Mouse (Mus musculus) forebrain, embryonic 14.5 days (tissue): Measurements from ENCODE around the gene H2-Ke6. TPM values are rescaled to one million over a fixed set of nuclear protein-coding genes. Genes with fewer than 3 reads are reported as not detected.
"Not testable (repeated sequence)": the region's sequence is repeated elsewhere in the genome, so short reads cannot be mapped to it uniquely, and the experiment has no call there.

Experiments used
- ATAC-seq: fragments of 200-750 bp; cut with Nextera tagmentation; 2 replicates; pipeline ENCODE4 v1.8.0; 2017; ENCODE audit warnings: mild to moderate bottlenecking, moderate library complexity
- DNase-seq: peaks from one replicate; pipeline ENCODE4 v3.0.0-alpha.2; 2015; ENCODE audit warnings: low spot score
- H3K27ac ChIP-seq: fragments of 300-500 bp; sonication (generic); 2 replicates; pipeline ENCODE4 v1.5.1; 2014; ENCODE audit warnings: low read depth, mild to moderate bottlenecking, control low read depth, low read length, moderate library complexity
- H3K27me3 ChIP-seq: fragments of 300-500 bp; sonication (generic); replicated peaks from 2 replicates; pipeline ENCODE4 v1.6.1; 2014; ENCODE audit warnings: low read length, control low read depth, mixed read lengths; ENCODE audit not compliant: control insufficient read depth, insufficient read depth
- H3K36me3 ChIP-seq: fragments of 300-500 bp; sonication (generic); 2 replicates; pipeline ENCODE4 v1.6.1; 2014; ENCODE audit warnings: low read length, control low read depth; ENCODE audit not compliant: control insufficient read depth, insufficient read depth
- H3K4me1 ChIP-seq: fragments of 300-500 bp; sonication (generic); 2 replicates; pipeline ENCODE4 v1.6.1; 2014; ENCODE audit warnings: antibody characterized with exemption, low read length, control low read depth; ENCODE audit not compliant: control insufficient read depth, insufficient read depth
- H3K4me2 ChIP-seq: fragments of 300-500 bp; sonication (generic); 2 replicates; pipeline ENCODE4 v1.6.1; 2014; ENCODE audit warnings: mild to moderate bottlenecking, control low read depth, low read length
- H3K4me3 ChIP-seq: fragments of 300-500 bp; sonication (generic); 2 replicates; pipeline ENCODE4 v1.5.1; 2014; ENCODE audit warnings: low read depth, low read length, control low read depth
- H3K9ac ChIP-seq: fragments of 300-500 bp; sonication (generic); 2 replicates; pipeline ENCODE4 v1.6.1; 2014; ENCODE audit warnings: mild to moderate bottlenecking, low read length, control low read depth, moderate library complexity
- H3K9me3 ChIP-seq: fragments of 300-500 bp; sonication (generic); replicated peaks from 2 replicates; pipeline ENCODE4 v1.6.1; 2016; ENCODE audit warnings: low read length, control low read depth, mixed read lengths; ENCODE audit not compliant: control insufficient read depth
- WGBS: fragments of 180-500 bp; shearing (Covaris S2); extraction: QIAGEN DNeasy Blood & Tissue Kit; methylation state at CpG from one replicate; pipeline ENCODE4 v1.1.7; 2014; 5-methylcytosine and 5-hydroxymethylcytosine counted together
- polyA plus RNA-seq: library from polyadenylated mRNA; unstranded; fragments of >200 nt; fragmentation: Nextera tagmentation; extraction: Ambion mirVana; gene quantifications from 2 replicates; pipeline ENCODE4 v1.2.1, GENCODE M21; 2014

The H2-Ke6 gene
- polyA plus RNA-seq, 1 experiment from 2014 or later, result 75.4 TPM

DNA sequence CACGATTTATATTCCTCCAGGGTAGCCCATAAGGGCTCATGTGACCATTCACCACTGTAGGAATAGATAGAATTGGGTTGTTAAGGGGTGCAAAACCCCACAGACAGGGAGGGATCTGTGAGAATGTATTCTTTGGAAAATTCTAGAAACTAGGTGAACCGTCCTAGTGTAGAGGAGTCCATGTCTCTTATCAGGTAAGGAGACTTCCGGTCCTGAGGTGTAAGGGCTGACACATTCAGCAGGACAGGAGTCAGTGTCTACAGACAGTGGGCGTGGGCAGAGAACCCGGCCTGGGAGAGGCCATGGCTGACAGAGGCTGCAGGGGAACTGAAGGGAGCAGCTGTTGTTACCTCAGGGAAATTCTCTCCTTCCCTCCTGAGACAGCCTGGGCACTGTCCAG, 29.2 kb downstream of the H2-Ke6 start:
- not testable (repeated sequence) for H3K36me3 ChIP-seq, H3K9me3 ChIP-seq, DNase-seq, ATAC-seq, H3K27ac ChIP-seq, H3K4me1 ChIP-seq, H3K4me2 ChIP-seq, H3K9ac ChIP-seq, H3K4me3 ChIP-seq
- WGBS, result 74% methylated on average over 5 of the region's 5 CpGs
- H3K27me3 ChIP-seq, result 0 out of 2 replicates have a peak, but pooled peaks cover 11% of the 10 kb centered on the region

DNA sequence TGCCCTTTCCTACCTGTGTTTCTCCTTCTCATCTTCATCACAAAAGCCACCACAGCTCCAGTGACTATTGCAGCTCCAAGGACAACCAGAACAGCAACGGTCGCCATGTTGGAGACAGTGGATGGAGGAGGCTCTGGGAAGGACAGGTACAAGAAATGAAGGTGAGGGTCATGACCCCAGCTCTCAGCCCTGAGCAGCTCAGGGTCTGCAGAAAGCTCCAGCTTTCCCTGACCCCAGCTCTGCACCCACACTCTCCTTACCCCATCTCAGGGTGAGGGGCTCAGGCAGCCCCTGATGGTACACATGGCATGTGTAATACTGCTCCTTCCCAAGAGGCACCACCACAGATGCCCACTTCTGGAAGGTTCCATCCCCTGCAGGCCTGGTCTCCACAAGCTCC, 30.8 kb downstream of the H2-Ke6 start:
- H3K4me1 ChIP-seq, H3K4me3 ChIP-seq, H3K4me2 ChIP-seq, H3K36me3 ChIP-seq, ATAC-seq, H3K9me3 ChIP-seq, H3K27ac ChIP-seq, H3K9ac ChIP-seq, DNase-seq: not testable (repeated sequence)
- 85% methylated on average over 2 of the region's 2 CpGs for WGBS
- H3K27me3 ChIP-seq, result 0 out of 2 replicates have a peak, but pooled peaks cover 11% of the 10 kb centered on the region

DNA sequence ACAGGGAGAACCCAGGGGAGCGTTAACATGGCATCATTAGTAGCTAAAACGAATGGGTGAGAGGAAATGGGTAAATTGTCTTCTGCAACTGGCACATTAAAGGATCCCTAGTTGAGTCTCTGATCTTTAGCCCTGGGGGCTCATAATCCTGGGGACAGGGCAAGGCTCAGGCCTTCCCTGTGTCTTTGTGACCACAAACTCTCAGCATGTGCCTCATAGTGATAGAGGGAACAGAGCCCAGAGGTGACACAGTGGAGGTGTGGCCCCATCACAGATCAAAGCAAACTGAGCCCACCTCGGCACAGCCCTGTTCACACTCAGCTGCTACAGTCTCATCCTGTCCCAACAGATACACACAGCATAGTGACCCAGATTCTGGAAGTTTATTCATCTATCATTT, 32.2 kb downstream of the H2-Ke6 start:
- 73% methylated on average over 3 of the region's 3 CpGs for WGBS

DNA sequence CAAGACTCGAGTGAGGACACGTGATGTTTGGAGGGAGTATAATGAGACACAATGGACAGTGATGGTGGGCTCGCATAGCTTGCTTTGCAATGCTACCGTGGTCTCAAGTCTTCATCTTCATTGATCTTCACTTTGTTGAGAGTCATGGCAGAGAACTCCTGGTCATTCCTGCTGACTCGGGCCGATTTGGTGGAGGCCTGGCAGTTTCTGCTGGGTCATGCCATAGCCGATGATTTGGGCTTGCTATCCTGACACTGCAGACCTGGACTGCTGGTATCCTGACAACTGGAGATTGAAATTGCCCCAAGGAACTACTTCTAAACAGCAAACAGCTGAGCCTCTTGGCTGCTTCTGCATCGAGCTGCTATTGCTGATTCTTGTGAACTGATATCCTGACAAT, 32.9 kb downstream of the H2-Ke6 start:
- Histone ChIP-seq H3K9me3 (no peaks in the 10 kb centered on the region), H3K9ac (no peak overlapping the region), H3K27me3 (0 out of 2 replicates have a peak, but pooled peaks cover 5% of the 10 kb centered on the region), H3K27ac (no peak overlapping the region), H3K4me3 (no peak overlapping the region), H3K4me1 (peaks cover 3% of the 10 kb centered on the region; the same call in 1 of the 2 replicates), H3K36me3 (no peaks in the 10 kb centered on the region), H3K4me2 (no peak overlapping the region)
- ATAC-seq (no peak), DNase-seq (no peak)
- 94% methylated on average over 8 of the region's 8 CpGs for WGBS

More for the DNA sequence above, 32.2 kb downstream of the H2-Ke6 start:
- 0 out of 2 replicates have a peak, but pooled peaks cover 11% of the 10 kb centered on the region for H3K27me3 ChIP-seq
- H3K9me3 ChIP-seq, result no peaks in the 10 kb centered on the region
- DNase-seq (no peak), ATAC-seq (no peak)
- H3K36me3 ChIP-seq, result no peaks in the 10 kb centered on the region
- H3K4me3 ChIP-seq, result no peak overlapping the region
- peaks cover 6% of the 10 kb centered on the region; the same call in 1 of the 2 replicates for H3K4me1 ChIP-seq
- H3K4me2 ChIP-seq, result no peak overlapping the region
- no peak overlapping the region for H3K27ac ChIP-seq
- H3K9ac ChIP-seq, result no peak overlapping the region

DNA sequence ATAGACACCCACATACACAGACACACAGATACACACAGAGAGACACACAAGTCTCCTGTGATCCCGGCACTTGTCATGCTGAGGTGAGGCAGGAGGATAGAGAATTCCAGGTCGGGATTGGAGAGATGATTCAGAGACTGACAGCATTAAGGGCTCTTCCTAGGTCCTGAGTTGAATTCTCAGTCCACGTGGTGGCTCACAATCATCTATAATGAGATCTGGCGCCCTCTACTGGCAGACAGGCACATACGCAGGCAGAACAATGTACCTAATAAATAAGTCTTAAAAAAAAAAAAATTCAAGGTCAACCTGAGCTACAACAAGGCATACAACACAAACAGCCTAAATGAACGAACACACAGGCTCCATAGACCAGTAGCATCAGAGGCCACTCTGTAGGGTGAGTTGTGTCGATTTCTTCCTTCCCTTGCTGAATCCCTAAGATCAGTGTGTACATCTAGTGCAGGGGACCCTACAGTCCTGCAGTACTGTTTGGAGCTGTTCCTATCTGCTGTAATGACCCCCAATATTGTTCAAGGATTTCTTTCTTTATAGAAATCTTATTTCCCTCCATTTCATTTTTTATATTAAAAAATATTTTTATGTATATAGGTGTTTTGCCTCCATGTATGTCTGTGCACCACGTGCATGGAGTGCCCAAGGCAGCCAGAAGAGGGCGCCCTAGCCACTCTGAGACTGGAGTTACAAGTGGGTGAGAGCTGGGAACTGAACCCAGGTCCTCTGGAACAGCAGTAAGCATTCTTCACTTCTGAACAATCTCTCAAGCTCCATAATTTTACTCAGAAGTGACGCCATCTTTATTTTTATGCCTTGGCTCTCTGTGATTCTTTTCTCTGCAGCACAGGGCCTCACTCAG, 35.8 kb downstream of the H2-Ke6 start:
- Histone ChIP-seq H3K27ac (no peak overlapping the region), H3K9ac (no peak overlapping the region), H3K27me3 (no peaks in the 10 kb centered on the region), H3K4me3 (no peak overlapping the region), H3K36me3 (no peaks in the 10 kb centered on the region), H3K4me2 (no peak overlapping the region), H3K4me1 (no peaks in the 10 kb centered on the region), H3K9me3 (no peaks in the 10 kb centered on the region)
- DNase-seq (peak; percentile 92), ATAC-seq (peak; percentile 58; the same call in 1 of the 2 replicates)
- 34% methylated on average over 10 of the region's 10 CpGs for WGBS

DNA sequence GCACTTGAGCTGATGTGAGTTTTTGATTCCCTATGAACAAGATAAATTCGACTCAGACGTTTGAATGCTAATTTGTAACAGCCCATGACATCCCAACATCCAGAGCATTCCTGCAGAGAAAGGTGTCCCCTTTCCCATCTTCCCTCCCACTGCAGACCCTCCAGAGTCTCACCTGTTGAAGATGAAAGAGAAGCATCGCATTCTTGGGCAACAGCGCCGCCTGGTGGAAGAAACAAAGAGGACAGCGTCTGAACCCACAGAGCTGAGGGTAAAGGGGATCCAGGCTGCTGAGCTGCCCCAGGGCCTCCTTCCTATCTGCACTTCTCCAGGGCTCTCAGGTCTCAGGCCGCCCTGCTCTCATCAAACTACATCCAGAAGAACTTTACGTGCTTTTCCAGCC, 45.7 kb downstream of the H2-Ke6 start:
- H3K9ac ChIP-seq, H3K9me3 ChIP-seq, H3K36me3 ChIP-seq, ATAC-seq, H3K4me1 ChIP-seq, H3K27ac ChIP-seq: not testable (repeated sequence)
- Histone ChIP-seq H3K4me2 (peak overlapping the region; percentile 48), H3K4me3 (peak overlapping the region; percentile 42; the same call in 1 of the 2 replicates), H3K27me3 (peaks cover 26% of the 10 kb centered on the region)
- peak; percentile 68 for DNase-seq
- WGBS, result 7% methylated on average over 8 of the region's 8 CpGs

DNA sequence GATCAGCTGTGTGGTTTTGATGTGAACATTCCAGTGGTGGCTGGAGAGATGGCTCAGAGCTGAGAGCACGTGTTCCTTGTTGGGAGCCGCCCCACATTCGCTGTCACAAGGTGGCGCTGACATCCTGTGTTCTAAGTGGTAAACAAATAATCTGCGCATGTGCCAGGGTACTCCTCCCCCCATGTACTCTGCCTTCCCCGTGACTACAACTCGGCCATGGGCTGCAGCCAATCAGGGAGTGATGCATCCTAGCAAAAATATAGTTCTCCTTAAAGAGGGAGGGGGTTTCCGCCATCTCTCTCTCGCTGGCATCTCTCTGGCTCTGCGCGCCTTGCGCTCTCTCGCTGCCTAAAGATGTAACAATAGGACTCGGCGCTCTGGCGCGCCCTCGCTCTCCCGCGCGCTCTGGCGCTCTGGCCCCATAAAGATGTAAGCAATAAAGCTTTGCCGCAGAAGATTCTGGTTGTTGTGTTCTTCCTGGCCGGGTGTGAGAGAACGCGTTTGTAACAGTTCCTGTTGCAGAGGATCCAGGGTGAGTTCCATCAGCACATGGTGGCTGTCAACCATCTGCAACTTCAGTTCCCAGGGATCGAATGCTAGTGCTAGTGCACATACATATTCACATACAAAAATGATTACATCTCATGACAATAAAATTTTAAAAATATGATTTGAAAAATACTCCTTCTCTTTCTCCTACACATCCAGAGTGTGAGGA, 46.5 kb downstream of the H2-Ke6 start:
- peak overlapping the region; percentile 77 for H3K27ac ChIP-seq
- peaks cover 26% of the 10 kb centered on the region for H3K27me3 ChIP-seq
- peak overlapping the region; percentile 42 for H3K4me3 ChIP-seq
- peak; percentile 99 for DNase-seq
- peak overlapping the region; percentile 55; the same call in 1 of the 2 replicates for H3K9ac ChIP-seq
- H3K36me3 ChIP-seq, H3K9me3 ChIP-seq, H3K4me1 ChIP-seq: not testable (repeated sequence)
- WGBS, result under 1% methylated on average over 27 of the region's 27 CpGs
- peak; percentile 97 for ATAC-seq
- H3K4me2 ChIP-seq, result peak overlapping the region; percentile 48

DNA sequence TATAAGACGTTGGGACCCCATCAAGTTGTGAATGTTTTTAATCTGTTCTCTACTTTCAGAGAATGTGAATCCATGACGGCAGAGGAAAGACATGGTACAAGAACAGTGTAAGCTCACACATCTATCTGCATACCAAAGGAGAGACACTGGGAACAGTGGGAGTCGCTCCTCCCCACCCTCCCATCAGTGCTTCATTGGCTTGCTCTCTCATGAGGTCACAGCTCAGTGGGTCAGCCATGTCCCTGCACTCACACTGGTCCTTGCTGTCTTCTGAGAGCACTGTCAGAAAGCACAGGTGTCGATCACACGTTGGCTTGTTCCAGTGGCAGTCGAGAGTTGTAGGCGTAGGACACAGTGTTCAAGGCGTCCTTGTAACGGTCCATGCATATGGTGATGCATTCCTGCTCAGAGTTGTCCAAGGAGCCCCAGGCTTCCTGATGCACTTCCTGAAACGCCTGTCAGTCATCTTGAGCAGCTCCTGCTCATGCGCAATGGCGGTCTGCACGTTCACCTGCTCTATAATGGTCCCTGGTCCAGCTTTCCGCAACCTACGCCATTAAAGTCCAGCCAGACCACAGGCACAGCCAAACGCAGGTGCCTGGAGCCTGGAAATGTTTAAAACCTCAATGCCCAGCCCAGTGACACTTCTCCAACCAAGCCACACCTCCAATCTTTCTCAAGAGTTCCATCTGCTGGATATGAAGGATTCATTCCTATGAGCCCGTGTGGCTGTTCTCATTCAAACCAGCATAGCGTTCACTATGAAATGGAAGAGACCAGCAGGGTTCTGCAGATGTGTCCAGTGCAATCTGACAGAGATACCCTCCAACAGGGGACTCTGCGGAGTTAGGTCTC, 47.5 kb downstream of the H2-Ke6 start:
- Histone ChIP-seq H3K27me3 (peaks cover 26% of the 10 kb centered on the region), H3K4me3 (no peak overlapping the region), H3K36me3 (no peaks in the 10 kb centered on the region), H3K27ac (no peak overlapping the region), H3K4me2 (no peak overlapping the region), H3K4me1 (no peaks in the 10 kb centered on the region), H3K9ac (no peak overlapping the region), H3K9me3 (no peaks in the 10 kb centered on the region)
- DNase-seq (no peak), ATAC-seq (peak; percentile 4; the same call in 1 of the 2 replicates)
- 79% methylated on average over 19 of the region's 19 CpGs for WGBS
